Mouse (Mus musculus): ENCODE measurements around the gene Gli1. TPM values are rescaled to one million over a fixed set of nuclear protein-coding genes. Genes with fewer than 3 reads are reported as not detected.
"Not testable (repeated sequence)": the region's sequence is repeated elsewhere in the genome, so short reads cannot be mapped to it uniquely, and the experiment has no call there.

The Gli1 gene
- polyA plus RNA-seq, 1 experiment from 2014 or later: 1.2 TPM

- WGBS (ENCODE audit: insufficient replicate concordance): under 1% methylated on average over 4 of the region's 4 CpGs
- peaks cover 6% of the 10 kb centered on the region for H3K4me1 ChIP-seq (ENCODE audit: control insufficient read depth, insufficient read depth, low read length)
- peak; percentile 24; the same call in 1 of the 2 replicates for ATAC-seq (replicated peaks; ENCODE audit: insufficient number of reproducible peaks, low FRiP score, low TSS enrichment)
Measured at GRCm38 (mm10) chr10:127312356-127312676, 29.5 kb downstream of the Gli1 start.

GRCm38 (mm10) chr10:127311476-127312355 lies 30.1 kb downstream of the Gli1 start, which contains the start of gene Mars:
Gene Mars (minus strand): TSS chr10:127311786.
- under 1% methylated on average over 65 of the region's 65 CpGs for WGBS (ENCODE audit: insufficient replicate concordance)
- peak within 1 kb of the TSS; percentile 94 for H3K4me3 ChIP-seq (ENCODE audit: low read depth, low read length)
- peak; percentile 92 for ATAC-seq (replicated peaks; ENCODE audit: insufficient number of reproducible peaks, low FRiP score, low TSS enrichment)
- H3K9me3 ChIP-seq (replicated peaks; ENCODE audit: control insufficient read depth, low read length): no peaks in the 10 kb centered on the region
- H3K4me1 ChIP-seq (ENCODE audit: control insufficient read depth, insufficient read depth, low read length): peaks cover 6% of the 10 kb centered on the region
- H3K27me3 ChIP-seq (ENCODE audit: control insufficient read depth, insufficient read depth, low read length): no peaks in the 10 kb centered on the region
- H3K9ac ChIP-seq (ENCODE audit: low read depth, low read length): peak within 1 kb of the TSS; percentile 87
- peak within 1 kb of the TSS; percentile 79 for H3K4me2 ChIP-seq
- H3K36me3 ChIP-seq (ENCODE audit: control insufficient read depth, insufficient read depth, low read length): peaks cover 15% of the 10 kb centered on the region
- H3K27ac ChIP-seq (ENCODE audit: low read depth, low read length): peak within 1 kb of the TSS; percentile 62

More at GRCm38 (mm10) chr10:127312356-127312676, 29.5 kb downstream of the Gli1 start:
- Histone ChIP-seq H3K9ac (ENCODE audit: low read depth, low read length) (peak overlapping the region; percentile 69; the same call in 1 of the 2 replicates), H3K4me3 (ENCODE audit: low read depth, low read length) (peak overlapping the region; percentile 94), H3K27me3 (ENCODE audit: control insufficient read depth, insufficient read depth, low read length) (no peaks in the 10 kb centered on the region), H3K27ac (ENCODE audit: low read depth, low read length) (peak overlapping the region; percentile 43; the same call in 1 of the 2 replicates), H3K36me3 (ENCODE audit: control insufficient read depth, insufficient read depth, low read length) (peaks cover 15% of the 10 kb centered on the region), H3K9me3 (replicated peaks; ENCODE audit: control insufficient read depth, low read length) (no peaks in the 10 kb centered on the region), H3K4me2 (peak overlapping the region; percentile 79)

GRCm38 (mm10) chr10:127310523-127311475 lies 31.0 kb downstream of the Gli1 start:
- Histone ChIP-seq H3K4me3 (ENCODE audit: low read depth, low read length) (peak overlapping the region; percentile 94), H3K36me3 (ENCODE audit: control insufficient read depth, insufficient read depth, low read length) (peaks cover 20% of the 10 kb centered on the region), H3K27ac (ENCODE audit: low read depth, low read length) (peak overlapping the region; percentile 62), H3K27me3 (ENCODE audit: control insufficient read depth, insufficient read depth, low read length) (no peaks in the 10 kb centered on the region), H3K4me2 (peak overlapping the region; percentile 79), H3K9ac (ENCODE audit: low read depth, low read length) (peak overlapping the region; percentile 87), H3K9me3 (replicated peaks; ENCODE audit: control insufficient read depth, low read length) (no peaks in the 10 kb centered on the region), H3K4me1 (ENCODE audit: control insufficient read depth, insufficient read depth, low read length) (peaks cover 6% of the 10 kb centered on the region)
- ATAC-seq (replicated peaks; ENCODE audit: insufficient number of reproducible peaks, low FRiP score, low TSS enrichment): 0 out of 2 replicates have a peak, but pooled peaks have one; percentile 40
- WGBS (ENCODE audit: insufficient replicate concordance): 29% methylated on average over 23 of the region's 23 CpGs

GRCm38 (mm10) chr10:127309167-127309566 lies 32.6 kb downstream of the Gli1 start:
- H3K9me3 ChIP-seq (replicated peaks; ENCODE audit: control insufficient read depth, low read length); H3K4me1 ChIP-seq (ENCODE audit: control insufficient read depth, insufficient read depth, low read length); ATAC-seq (replicated peaks; ENCODE audit: insufficient number of reproducible peaks, low FRiP score, low TSS enrichment); H3K4me2 ChIP-seq; H3K4me3 ChIP-seq (ENCODE audit: low read depth, low read length); H3K27me3 ChIP-seq (ENCODE audit: control insufficient read depth, insufficient read depth, low read length); H3K9ac ChIP-seq (ENCODE audit: low read depth, low read length); H3K27ac ChIP-seq (ENCODE audit: low read depth, low read length): not testable (repeated sequence)
- 84% methylated on average over 3 of the region's 3 CpGs for WGBS (ENCODE audit: insufficient replicate concordance)
- H3K36me3 ChIP-seq (ENCODE audit: control insufficient read depth, insufficient read depth, low read length): peaks cover 34% of the 10 kb centered on the region

- Histone ChIP-seq H3K4me3 (ENCODE audit: low read depth, low read length) (no peak overlapping the region), H3K27me3 (ENCODE audit: control insufficient read depth, insufficient read depth, low read length) (no peaks in the 10 kb centered on the region), H3K4me1 (ENCODE audit: control insufficient read depth, insufficient read depth, low read length) (no peaks in the 10 kb centered on the region), H3K4me2 (no peak overlapping the region), H3K9me3 (replicated peaks; ENCODE audit: control insufficient read depth, low read length) (no peaks in the 10 kb centered on the region), H3K27ac (ENCODE audit: low read depth, low read length) (no peak overlapping the region), H3K36me3 (ENCODE audit: control insufficient read depth, insufficient read depth, low read length) (peaks cover 66% of the 10 kb centered on the region), H3K9ac (ENCODE audit: low read depth, low read length) (no peak overlapping the region)
- no peak for ATAC-seq (replicated peaks; ENCODE audit: insufficient number of reproducible peaks, low FRiP score, low TSS enrichment)
- WGBS (ENCODE audit: insufficient replicate concordance): 93% methylated on average over 11 of the region's 11 CpGs
Measured at GRCm38 (mm10) chr10:127303136-127303535, 38.6 kb downstream of the Gli1 start.

GRCm38 (mm10) chr10:127300361-127300760 lies 41.4 kb downstream of the Gli1 start:
- Histone ChIP-seq H3K27me3 (ENCODE audit: control insufficient read depth, insufficient read depth, low read length) (no peaks in the 10 kb centered on the region), H3K4me3 (ENCODE audit: low read depth, low read length) (no peak overlapping the region), H3K9me3 (replicated peaks; ENCODE audit: control insufficient read depth, low read length) (no peaks in the 10 kb centered on the region), H3K4me1 (ENCODE audit: control insufficient read depth, insufficient read depth, low read length) (peaks cover 8% of the 10 kb centered on the region), H3K9ac (ENCODE audit: low read depth, low read length) (no peak overlapping the region), H3K27ac (ENCODE audit: low read depth, low read length) (no peak overlapping the region), H3K36me3 (ENCODE audit: control insufficient read depth, insufficient read depth, low read length) (peaks cover 63% of the 10 kb centered on the region), H3K4me2 (no peak overlapping the region)
- no peak for ATAC-seq (replicated peaks; ENCODE audit: insufficient number of reproducible peaks, low FRiP score, low TSS enrichment)
- 94% methylated on average over 6 of the region's 6 CpGs for WGBS (ENCODE audit: insufficient replicate concordance)

GRCm38 (mm10) chr10:127297015-127297871 lies 44.5 kb downstream of the Gli1 start:
- peaks cover 22% of the 10 kb centered on the region for H3K4me1 ChIP-seq (ENCODE audit: control insufficient read depth, insufficient read depth, low read length)
- no peak overlapping the region for H3K4me2 ChIP-seq
- WGBS (ENCODE audit: insufficient replicate concordance): 66% methylated on average over 16 of the region's 16 CpGs
- peaks cover 55% of the 10 kb centered on the region for H3K36me3 ChIP-seq (ENCODE audit: control insufficient read depth, insufficient read depth, low read length)
- no peak overlapping the region for H3K9ac ChIP-seq (ENCODE audit: low read depth, low read length)
- no peaks in the 10 kb centered on the region for H3K9me3 ChIP-seq (replicated peaks; ENCODE audit: control insufficient read depth, low read length)
- ATAC-seq (replicated peaks; ENCODE audit: insufficient number of reproducible peaks, low FRiP score, low TSS enrichment): no peak
- no peak overlapping the region for H3K4me3 ChIP-seq (ENCODE audit: low read depth, low read length)
- peak overlapping the region; percentile 47; the same call in 1 of the 2 replicates for H3K27ac ChIP-seq (ENCODE audit: low read depth, low read length)
- H3K27me3 ChIP-seq (ENCODE audit: control insufficient read depth, insufficient read depth, low read length): no peaks in the 10 kb centered on the region
